Comparison of ENCODE assay signal across 22 mouse cellular contexts in the genomic region with DNA sequence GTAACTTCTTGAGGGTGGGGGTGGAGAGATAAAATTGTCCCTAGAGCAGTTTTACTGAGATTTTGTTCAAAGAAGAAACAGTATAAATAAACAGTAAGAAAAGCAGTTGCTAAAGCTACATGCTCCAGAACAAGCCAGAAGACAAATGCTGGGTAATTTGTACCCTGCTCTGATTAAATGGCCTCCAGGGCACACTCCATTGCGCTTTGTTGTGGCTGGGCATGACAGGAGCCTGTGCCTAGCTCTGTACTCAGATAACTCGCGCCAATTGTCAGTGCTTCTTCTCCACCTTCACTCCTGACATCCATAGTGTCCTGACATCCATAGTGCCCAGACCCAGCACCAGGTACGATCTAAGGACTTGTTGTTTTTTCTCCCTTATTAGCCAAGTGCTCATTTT.
DNase-seq lines count a peak whose midpoint lies in the region; ATAC-seq lines count a peak whose summit lies in the region.
"Had no signal": no experiment of that assay in that cellular context is flagged by ENCODE, and none has a peak within 500 bp of the region (broad histone marks: within the 10 kb centered on the region; RNA-seq: fewer than 3 reads in every experiment).

No protein-coding gene starts in this region.

- H3K4me1 ChIP-seq in hindbrain, embryonic 16.5 days (ENCODE audit: control insufficient read depth, insufficient read depth, low read depth, low read length), result no peaks in the 10 kb centered on the region
- H3K4me1 ChIP-seq in hindbrain, embryonic 14.5 days (replicated peaks; ENCODE audit: control insufficient read depth, insufficient read depth, low read length), result peaks cover 6% of the 10 kb centered on the region; the same call in 1 of the 2 replicates
- H3K4me1 ChIP-seq in neural tube, embryonic 13.5 days (replicated peaks), result peaks cover 30% of the 10 kb centered on the region
- H3K4me1 ChIP-seq: embryonic facial prominence, embryonic 13.5 days; embryonic facial prominence, embryonic 15.5 days; forebrain, embryonic 10.5 days; forebrain, embryonic 12.5 days had no signal

- no peak overlapping the region for H3K4me2 ChIP-seq in hindbrain, embryonic 16.5 days (ENCODE audit: low read length)
- no peak overlapping the region for H3K4me2 ChIP-seq in hindbrain, embryonic 14.5 days (replicated peaks)
- H3K4me2 ChIP-seq in neural tube, embryonic 13.5 days, result no peak overlapping the region
- H3K4me2 ChIP-seq: embryonic facial prominence, embryonic 13.5 days; embryonic facial prominence, embryonic 15.5 days; forebrain, embryonic 12.5 days had no signal

- no peaks in the 10 kb centered on the region for H3K9me3 ChIP-seq in hindbrain, embryonic 16.5 days (ENCODE audit: control insufficient read depth, low read length)
- H3K9me3 ChIP-seq in hindbrain, embryonic 14.5 days (ENCODE audit: control insufficient read depth, low read length), result no peaks in the 10 kb centered on the region
- H3K9me3 ChIP-seq in neural tube, embryonic 13.5 days, result no peaks in the 10 kb centered on the region
- H3K9me3 ChIP-seq: embryonic facial prominence, embryonic 13.5 days; embryonic facial prominence, embryonic 15.5 days; forebrain, embryonic 10.5 days; forebrain, embryonic 12.5 days had no signal

- no peaks in the 10 kb centered on the region for H3K36me3 ChIP-seq in hindbrain, embryonic 16.5 days (ENCODE audit: control insufficient read depth, insufficient read depth, low read length)
- H3K36me3 ChIP-seq in hindbrain, embryonic 14.5 days (replicated peaks; ENCODE audit: control insufficient read depth, insufficient read depth), result no peaks in the 10 kb centered on the region
- no peaks in the 10 kb centered on the region for H3K36me3 ChIP-seq in neural tube, embryonic 13.5 days
- H3K36me3 ChIP-seq: embryonic facial prominence, embryonic 13.5 days; embryonic facial prominence, embryonic 15.5 days; forebrain, embryonic 10.5 days; forebrain, embryonic 12.5 days had no signal

- H3K9ac ChIP-seq in hindbrain, embryonic 16.5 days (ENCODE audit: low read depth, low read length), result no peak overlapping the region
- H3K9ac ChIP-seq in hindbrain, embryonic 14.5 days, result no peak overlapping the region
- no peak overlapping the region for H3K9ac ChIP-seq in neural tube, embryonic 13.5 days
- H3K9ac ChIP-seq: embryonic facial prominence, embryonic 13.5 days; embryonic facial prominence, embryonic 15.5 days; forebrain, embryonic 12.5 days had no signal

- no peak overlapping the region for H3K4me3 ChIP-seq in hindbrain, embryonic 16.5 days (ENCODE audit: low read length)
- H3K4me3 ChIP-seq in hindbrain, embryonic 14.5 days (replicated peaks; ENCODE audit: low read length), result no peak overlapping the region
- H3K4me3 ChIP-seq in neural tube, embryonic 13.5 days, result no peak overlapping the region
- H3K4me3 ChIP-seq: embryonic facial prominence, embryonic 13.5 days; embryonic facial prominence, embryonic 15.5 days; erythroblast, embryonic 14.5 days; forebrain, embryonic 10.5 days; forebrain, embryonic 12.5 days had no signal

- 74% methylated on average over 4 of the region's 4 CpGs for WGBS in hindbrain, embryonic 16.5 days
- 79% methylated on average over 4 of the region's 4 CpGs for WGBS in hindbrain, embryonic 14.5 days
- WGBS in neural tube, embryonic 13.5 days, result 62% methylated on average over 4 of the region's 4 CpGs

- ATAC-seq in hindbrain, embryonic 16.5 days, result peak; percentile 45; the same call in 1 of the 2 replicates
- ATAC-seq in hindbrain, embryonic 14.5 days (ENCODE audit: low FRiP score), result no peak
- 0 out of 2 replicates have a peak, but pooled peaks have one; percentile 69 for ATAC-seq in neural tube, embryonic 13.5 days (ENCODE audit: low read depth)
- ATAC-seq: forebrain, embryonic 14.5 days; forebrain, embryonic 16.5 days had no signal

- H3K27me3 ChIP-seq in hindbrain, embryonic 16.5 days (replicated peaks; ENCODE audit: control insufficient read depth, insufficient read depth, low read length), result no peaks in the 10 kb centered on the region
- H3K27me3 ChIP-seq in hindbrain, embryonic 14.5 days (ENCODE audit: control insufficient read depth, insufficient read depth, low read length), result no peaks in the 10 kb centered on the region
- no peaks in the 10 kb centered on the region for H3K27me3 ChIP-seq in neural tube, embryonic 13.5 days
- H3K27me3 ChIP-seq: embryonic facial prominence, embryonic 13.5 days; embryonic facial prominence, embryonic 15.5 days; forebrain, embryonic 12.5 days had no signal

- H3K27ac ChIP-seq in hindbrain, embryonic 16.5 days (ENCODE audit: low read depth, low read length), result no peak overlapping the region
- H3K27ac ChIP-seq in hindbrain, embryonic 14.5 days, result no peak overlapping the region
- no peak overlapping the region for H3K27ac ChIP-seq in neural tube, embryonic 13.5 days (replicated peaks)
- H3K27ac ChIP-seq: embryonic facial prominence, embryonic 13.5 days; embryonic facial prominence, embryonic 15.5 days; forebrain, embryonic 10.5 days; forebrain, embryonic 12.5 days had no signal

- DNase-seq in heart, adult 11 months, result peak; percentile 82
- DNase-seq in heart, adult 9 months (ENCODE audit: low spot score in 2 of 2), result no peak
- DNase-seq in hindbrain, embryonic 14.5 days (ENCODE audit: low spot score), result no peak
- no peak for DNase-seq in neural tube, embryonic 10.5 days (ENCODE audit: extremely low spot score, low spot score)
- DNase-seq: adrenal gland, adult 2 months; adrenal gland, postnatal 10 days; adrenal gland, postnatal 25 days; cerebellum, adult 11 months; cerebellum, adult 18-20 months; cerebellum, adult 8-10 months; cerebellum, adult 9-11 months; cerebellum, postnatal 14 days; cerebellum, postnatal 36 days had no signal
